Mouse (Mus musculus): ENCODE results near the gene Lingo3.

Lingo3 gene

DNA sequence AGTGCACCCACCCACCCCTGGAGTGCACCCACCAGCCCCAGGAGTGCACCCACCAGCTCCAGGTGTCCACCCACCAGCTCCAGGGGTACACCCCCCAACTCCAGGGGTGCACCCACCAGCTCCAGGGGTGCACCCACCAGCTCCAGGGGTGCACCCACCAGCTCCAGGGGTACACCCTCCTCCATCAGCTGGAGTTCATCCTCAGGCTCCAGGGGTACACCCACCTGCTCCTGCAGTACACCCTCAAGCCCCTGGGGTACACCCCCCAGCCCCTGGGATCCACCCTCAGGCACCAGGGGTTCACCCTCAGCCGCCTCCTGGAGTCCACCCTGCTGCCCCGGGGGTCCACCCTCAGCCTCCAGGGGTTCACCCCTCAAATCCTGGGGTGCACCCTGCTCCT is 39.5 kb downstream of the Lingo3 start:
- in situ Hi-C loops (cut with MboI, MseI): no loop called here

DNA sequence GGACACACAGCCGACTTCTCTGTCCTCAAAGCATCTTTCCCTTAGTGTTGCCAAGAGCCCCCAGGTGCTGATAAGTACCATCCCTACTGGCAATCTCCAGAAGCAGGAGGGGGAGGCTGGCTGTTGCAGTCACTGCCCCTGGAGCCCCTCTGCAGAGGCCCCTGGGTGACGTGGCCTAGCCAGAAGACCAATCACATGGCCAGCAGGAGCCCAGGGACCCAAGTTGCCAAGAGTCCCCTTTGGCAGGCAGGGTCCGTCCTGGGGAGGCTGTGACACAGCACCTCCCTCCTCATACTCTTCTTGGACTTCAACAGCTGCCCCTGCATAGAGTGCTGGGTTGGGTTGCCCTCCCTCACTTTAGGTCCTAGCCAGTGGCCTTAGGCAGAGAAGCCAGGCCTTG is 40.8 kb downstream of the Lingo3 start:
- in situ Hi-C loops (cut with MboI, MseI): no loop called here

DNA sequence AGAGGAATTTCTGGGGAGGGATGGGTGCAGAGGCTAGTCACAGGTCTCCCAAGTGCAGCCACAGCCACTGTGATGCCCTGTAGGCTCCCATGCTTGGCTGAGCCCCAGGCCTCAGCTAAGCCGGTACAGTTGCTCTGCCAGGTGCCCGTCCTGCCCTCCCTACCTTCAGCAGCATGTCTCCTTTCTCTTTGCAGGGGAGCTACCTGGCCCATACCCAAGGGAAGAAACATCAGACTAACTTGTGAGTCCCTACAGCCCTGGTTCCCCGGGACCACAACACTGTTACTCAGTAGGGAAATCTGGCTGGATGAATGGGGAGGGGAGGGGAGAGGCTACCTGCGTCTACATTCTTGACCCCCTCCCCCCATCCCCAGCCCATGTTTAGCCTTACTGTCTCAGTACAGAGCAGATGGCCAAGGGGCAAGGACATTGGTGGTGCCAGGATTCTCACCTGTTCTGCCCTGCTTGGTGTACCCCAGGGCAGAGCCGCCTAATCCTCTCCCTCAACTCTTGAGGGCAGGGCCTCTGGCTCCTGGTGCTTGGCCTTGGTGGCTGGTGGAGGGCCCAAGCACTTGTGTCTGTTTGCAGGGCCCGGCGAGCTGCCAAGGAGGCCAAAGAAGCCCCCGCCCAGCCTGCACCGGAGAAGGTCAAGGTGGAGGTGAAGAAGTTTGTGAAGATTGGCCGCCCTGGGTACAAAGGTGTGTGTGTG is 41.5 kb downstream of the Lingo3 start:
- in situ Hi-C loops (cut with MboI, MseI): no loop called here

DNA sequence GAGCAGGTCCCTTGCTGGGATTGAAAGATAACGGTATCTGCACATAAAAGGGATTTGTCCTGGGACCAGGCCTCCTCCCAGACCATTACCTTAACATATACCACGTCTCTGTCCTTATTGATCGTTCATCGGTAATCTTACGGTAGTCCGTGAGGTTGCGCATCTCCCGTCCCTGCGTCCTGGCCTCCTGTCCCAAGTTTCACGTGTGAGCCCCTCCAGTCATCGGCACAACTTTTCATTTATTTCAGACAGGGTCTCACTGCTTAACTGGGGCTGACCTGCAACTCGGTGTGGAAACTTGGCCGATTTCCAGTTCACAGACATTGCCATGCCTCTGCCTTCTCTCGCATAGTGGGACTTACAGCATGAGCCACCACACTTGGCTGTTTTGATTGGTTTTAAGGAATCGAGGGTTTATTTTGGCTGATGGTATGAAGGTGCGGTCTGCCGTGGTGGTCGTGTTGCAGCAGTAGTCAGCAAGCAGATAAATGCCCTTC is 44.7 kb downstream of the Lingo3 start:
- in situ Hi-C loops (cut with MboI, MseI): no loop called here

DNA sequence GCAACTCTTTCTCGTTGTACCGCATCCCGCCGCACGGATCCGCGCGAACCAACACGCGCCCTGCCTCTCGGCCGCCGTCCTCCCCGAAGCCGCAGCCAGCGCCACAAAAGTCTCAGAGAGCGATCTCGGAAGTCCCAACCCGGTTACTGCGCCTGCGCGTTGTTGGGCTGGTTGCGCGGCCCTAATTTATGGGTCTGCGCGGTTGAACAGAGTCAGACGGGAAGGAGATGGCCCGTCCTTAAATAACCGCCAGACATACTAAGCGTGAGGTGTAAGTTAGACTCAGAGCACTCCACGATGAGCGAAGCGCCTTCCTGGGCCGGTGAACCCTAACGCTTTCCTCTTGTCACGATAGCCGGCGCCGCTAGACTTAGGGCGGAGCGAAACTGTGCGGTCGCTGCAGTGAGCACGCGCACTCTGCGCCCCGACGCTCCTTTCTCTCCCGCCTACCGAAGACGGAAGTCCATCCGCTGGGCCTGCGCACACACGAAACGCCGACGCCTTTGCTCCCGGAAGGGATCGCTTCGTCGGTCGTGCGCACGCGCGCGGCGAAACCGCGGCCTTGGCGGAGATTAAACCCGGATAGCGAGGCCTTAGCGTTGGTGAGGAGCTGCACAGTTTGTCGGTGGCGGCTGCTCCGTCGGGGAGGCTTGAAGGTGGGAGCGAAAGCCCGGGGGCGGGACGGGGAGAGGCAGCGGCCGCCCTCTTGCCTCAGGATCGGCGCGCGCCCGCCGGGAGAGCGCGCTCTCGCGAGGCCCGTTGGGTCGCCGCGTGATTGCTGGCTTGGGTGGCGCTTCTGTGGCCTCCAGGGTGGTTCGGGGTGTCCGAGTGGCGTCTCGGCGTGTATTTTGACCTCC is 45.5 kb downstream of the Lingo3 start, which contains the start of the genes Sf3a2 and Plekhj1:
TSS of gene Sf3a2 (plus strand) at position 49 of the 857 bp plus-strand sequence.
TSS of gene Plekhj1 (minus strand) at position 477 of the 857 bp plus-strand sequence.
- in situ Hi-C loops (cut with MboI, MseI): no loop called here

DNA sequence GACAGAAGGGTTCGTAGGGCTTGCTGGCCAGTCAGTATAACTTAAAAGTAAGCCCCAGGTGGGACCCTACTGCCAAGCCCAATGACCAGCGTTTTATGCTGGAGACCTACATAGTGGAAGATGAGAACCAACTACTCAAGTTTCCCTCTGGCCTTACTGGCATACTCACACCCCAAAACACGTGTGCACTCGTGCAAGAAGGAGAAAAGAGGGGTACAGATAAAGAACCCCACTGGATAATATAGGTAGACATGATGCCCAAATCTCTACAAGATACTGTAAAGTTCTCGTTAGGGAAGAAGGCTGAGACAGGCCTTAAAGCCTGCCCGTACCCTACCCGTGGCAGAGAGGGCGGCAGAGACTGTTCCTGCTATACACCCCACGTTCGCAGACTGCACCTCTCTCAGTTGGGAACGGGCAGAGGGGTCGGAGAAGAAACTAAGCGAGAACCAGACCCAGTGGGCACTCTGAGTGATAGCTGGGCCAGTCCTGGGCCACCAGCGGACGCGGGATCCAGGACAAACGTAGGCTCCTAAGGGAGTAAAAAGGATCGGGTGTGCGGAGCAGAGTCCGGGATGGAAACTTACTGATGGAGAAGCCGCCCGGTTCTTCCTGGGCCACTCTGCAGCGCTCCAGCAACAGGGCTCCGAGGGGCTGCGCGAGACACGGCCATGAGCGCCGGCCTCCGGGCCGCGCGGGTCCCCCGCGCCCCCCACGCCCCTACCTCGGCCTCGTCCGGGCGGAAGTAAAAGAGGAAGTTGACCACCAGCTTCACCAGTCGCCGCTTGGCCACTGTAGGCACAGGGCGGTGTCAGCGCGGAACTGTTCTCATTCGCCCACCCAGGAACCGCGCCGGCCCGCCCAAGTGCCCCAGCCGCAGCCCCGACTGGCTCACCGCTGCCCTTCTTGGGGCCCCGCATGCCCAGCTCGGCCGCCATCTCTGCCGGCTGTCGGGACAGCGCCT is 46.4 kb downstream of the Lingo3 start:
- in situ Hi-C loops (cut with MboI, MseI): no loop called here

DNA sequence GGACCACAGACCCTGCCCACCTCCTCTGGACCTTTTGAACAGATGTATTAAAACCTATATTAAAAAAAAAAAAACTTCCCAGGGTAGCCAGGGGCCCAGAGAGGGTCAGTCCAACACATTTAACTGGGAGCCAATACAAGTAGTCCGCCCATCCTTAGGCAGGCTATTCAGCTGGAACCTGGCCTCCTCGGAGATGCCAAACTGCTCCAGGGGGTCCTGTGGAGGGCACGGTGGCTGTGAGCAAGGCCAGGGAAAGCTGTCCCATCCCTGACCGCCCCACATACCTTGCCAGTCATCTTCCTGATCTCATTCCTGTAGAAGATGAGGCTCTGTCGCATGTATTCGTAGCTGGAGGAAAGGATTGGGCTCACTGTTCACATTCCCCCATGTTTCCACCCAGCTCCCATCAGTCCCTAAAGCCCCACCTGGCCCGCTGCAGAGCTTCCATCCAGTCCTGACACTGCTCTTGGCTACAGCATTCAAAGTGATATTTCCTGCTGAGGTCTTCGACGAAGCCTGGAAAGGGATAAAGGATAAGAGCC is 47.5 kb downstream of the Lingo3 start:
- in situ Hi-C loops (cut with MboI, MseI): no loop called here

DNA sequence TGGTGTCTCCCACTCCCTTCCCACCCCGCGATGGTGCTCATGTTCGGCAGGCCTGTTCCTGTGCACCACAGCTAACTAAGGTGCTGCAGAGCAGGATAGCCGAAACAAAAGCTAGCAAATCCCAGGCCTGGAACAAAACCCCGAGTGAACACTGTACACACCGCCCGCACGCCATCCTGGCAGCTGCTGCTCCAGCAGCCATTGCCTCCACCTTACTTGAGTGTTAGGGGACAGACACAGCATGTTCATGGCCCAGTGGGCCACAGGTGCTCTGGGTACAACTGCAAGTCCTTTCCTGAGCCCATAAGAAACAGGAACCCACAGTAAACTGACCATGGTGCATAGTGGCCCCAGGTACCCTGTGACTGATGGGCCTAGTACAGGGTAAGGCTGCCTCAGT is 49.1 kb downstream of the Lingo3 start:
- in situ Hi-C loops (cut with MboI, MseI): no loop called here

DNA sequence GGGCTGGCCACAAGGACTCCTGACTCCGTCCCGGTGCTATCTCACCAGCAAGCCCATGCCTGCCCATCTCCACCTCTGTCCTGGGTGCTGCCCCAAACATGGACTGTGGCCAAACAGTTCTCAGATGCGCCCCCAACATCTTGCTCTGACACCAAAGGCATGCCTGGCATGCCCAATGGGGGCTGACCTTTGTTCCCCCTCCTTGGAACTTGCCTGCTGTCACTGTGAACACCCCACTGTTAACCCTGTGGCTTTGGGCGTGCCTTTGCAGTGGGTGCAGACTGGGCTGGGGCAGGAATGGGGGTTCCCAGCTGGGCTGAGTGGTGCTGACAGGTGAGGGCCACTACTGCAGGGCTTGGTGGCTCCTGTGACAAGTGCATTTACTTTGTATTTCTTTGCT is 50.0 kb downstream of the Lingo3 start:
- in situ Hi-C loops (cut with MboI, MseI): no loop called here

DNA sequence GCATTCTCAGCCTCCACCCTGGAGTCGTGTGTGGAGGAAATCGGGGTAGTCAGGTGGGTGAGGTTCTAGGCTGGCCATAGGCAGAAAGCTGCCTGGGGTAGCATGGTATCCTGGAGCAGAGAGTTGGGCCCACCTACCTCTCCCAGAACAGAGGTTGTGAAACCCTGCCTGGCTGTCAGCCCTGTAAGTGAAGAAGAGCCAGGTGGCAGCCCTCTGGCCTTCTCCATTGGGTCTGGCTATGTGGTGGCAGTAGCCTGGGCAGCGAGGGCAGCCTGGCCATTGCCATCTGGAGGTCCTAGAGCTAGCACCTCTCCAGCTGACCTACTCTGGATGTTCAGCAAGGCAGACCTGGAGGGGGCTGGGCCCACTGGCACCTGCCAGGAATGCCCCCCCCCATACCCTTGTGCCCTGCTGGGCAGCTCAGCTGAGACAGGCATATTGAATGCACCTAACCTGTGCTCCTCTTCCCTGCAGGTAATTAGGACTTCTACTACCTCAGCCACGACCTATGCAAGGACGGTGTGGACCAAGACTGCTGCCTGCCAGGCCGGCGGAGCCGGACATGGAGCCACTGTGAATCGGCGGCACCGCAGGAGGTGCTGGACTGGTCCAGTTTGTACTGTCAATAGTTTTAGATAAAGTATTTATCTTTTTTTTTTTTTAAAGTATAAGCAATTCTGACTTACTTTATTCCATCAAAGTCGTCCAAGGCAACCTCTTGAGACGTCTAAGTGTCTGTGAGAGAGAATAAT is 50.6 kb downstream of the Lingo3 start:
- in situ Hi-C loops (cut with MboI, MseI): no loop called here

DNA sequence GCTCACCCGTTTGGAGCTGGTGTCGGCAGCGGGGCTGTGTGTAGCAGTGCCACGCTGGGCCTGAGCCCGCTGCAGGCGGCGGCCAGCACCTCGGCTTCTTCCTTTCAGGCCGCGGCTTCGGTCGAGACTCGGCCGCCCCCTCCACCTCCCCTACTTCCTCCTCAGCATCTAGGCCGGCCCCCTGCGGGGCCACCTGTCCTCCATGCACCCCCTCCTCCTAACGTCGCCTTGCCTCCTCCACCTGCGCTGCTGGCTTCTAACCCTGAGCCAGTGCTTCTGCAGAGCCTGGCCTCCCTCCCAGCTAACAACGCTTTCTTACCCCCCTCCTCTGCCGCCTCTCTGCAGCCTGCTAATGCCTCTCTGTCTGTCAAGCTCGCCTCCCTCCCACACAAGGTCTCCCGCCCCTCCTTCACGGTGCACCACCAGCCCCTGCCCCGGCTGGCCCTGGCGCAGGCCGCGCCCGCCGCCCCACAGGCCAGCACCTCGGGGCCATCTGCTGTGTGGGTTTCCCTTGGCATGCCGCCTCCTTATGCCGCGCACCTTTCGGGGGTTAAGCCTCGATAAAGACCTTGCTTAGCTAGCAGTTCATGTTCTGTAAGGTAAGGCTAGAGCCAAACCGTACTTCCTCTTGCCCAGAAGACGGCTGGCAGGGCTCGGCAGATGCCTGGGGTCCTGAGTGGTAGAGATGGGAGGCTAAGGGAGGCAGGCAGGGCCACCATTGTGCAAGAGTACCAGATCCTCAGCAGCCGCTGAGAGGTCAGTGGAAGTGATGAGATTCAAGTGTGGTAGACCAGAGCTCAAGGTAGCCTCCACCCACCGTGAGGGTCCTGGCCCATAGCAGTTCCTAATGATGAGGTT is 51.4 kb downstream of the Lingo3 start:
- in situ Hi-C loops (cut with MboI, MseI): no loop called here

DNA sequence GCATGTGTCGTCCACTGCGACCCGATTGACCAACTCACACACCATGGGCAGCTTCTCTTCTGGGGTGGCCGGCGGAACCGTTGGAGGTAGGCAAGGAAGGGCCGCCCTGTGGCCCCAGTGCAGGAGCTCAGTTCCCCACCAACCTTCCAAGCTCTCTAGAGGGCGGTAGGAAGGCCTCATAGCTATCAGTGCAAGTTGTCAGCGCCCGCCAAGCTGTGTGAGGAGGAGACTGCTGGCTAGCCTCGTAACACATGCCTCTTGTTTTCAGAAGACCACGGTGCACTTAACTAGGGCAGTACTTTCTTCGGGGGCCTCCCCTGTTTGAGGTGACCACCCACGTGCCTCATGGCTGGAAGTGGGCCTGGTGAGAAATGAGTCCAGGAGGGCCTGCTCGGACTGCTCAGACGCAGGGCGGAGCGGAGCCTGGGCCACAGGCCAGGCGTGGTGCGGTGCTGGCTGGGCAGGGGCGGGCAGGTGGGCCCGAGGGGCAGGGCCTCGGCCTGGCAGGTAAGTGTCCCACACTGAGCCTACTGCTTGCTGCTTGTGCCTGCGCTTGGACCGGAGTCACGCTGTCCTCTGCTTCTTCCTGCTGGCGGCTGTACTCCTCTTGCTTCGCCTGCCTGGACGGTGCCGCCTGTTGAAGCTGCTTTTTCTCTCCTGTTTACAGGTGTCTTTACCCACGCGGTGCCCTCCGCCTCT is 52.2 kb downstream of the Lingo3 start:
- in situ Hi-C loops (cut with MboI, MseI): no loop called here

DNA sequence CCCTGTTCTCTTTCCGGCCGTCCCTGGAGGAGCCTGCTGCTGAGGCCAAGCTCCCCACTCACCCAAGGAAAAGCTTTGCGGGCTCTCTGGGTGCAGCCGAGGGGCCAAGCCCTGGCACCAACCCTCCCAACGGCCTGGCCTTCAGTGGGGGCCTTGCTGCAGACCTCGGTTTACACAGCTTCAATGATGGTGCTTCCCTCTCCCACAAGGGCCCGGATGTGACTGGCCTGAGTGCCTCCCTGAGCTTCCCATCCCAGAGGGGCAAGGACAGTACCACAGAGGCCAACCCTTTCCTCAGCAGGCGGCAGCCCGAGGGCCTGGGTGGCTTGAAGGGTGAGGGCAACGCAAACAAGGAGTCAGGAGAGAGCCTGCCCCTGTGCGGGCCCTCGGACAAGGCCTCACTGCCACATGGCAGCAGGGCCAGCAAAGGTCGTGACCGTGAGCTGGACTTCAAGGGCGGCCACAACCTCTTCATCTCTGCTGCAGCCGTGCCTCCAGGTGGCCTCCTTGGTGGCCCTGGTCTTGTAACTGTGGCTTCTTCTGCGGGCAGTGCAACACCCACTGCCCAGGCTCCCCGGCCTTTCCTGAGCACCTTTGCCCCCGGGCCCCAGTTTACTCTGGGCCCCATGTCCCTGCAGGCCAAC is 53.0 kb downstream of the Lingo3 start:
- in situ Hi-C loops (cut with MboI, MseI): no loop called here

DNA sequence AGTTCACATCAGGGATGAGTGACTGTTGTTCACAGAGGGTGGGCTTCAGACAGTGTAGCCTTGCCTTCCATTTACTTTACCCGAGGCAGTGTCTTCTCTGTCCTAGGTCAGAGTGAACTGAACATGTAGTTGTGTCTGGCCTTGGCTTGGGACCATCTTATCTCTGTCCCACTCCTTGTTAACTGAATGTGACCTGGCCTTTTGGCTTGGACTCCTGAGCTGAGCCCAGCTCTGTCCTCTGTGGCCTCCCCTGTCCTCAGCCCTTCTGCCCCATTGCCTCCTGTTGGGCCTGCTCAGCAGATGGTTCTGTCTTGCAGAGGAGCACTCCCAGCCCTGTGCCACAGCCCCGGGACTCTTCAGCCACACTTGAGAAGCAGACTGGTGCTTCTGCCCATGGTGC is 56.3 kb downstream of the Lingo3 start:
- in situ Hi-C loops (cut with MboI, MseI): loop anchor here in 1 of 2 experiments (5.0 kb wide), 1 partner anchor 75 kb away; no protein-coding TSS in a partner anchor

DNA sequence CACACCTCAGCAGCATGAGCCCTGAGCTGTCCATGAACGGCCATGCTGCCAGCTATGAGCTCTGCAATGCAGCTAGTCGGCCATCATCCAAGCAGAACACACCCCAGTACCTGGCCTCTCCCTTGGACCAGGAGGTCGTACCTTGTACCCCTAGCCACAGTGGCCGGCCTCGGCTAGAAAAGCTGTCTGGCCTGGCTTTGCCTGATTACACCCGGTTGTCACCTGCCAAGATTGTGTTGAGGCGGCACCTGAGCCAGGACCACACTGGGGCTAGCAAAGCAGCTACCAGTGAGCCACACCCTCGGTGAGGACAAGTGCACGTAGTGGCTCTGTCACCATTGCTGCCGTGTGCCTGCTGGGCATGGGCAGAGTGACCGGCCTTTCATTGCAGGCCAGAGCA is 57.9 kb downstream of the Lingo3 start:
- in situ Hi-C loops (cut with MboI, MseI): loop anchor here in 1 of 2 experiments (5.0 kb wide), 1 partner anchor 74 kb away; no protein-coding TSS in a partner anchor

DNA sequence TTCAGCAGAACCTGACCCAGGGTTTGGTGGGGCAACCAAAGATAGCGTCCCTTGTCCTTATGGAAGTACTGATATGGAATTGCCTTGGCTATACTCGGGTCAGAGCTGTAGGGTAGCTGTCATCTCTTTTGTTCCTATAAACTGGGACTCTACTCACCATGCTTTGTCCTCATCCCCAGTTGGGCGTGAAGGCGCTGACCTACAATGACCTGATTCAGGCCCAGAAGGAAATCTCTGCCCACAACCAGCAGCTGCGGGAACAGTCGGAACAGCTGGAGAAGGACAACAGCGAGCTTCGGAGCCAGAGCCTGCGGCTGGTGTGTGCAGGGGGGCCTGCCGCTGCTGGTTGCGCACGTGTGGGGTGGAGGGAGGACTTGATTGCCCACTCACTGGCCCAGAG is 59.0 kb downstream of the Lingo3 start:
- in situ Hi-C loops (cut with MboI, MseI): loop anchor here in 1 of 2 experiments (5.0 kb wide), 1 partner anchor 73 kb away; no protein-coding TSS in a partner anchor

DNA sequence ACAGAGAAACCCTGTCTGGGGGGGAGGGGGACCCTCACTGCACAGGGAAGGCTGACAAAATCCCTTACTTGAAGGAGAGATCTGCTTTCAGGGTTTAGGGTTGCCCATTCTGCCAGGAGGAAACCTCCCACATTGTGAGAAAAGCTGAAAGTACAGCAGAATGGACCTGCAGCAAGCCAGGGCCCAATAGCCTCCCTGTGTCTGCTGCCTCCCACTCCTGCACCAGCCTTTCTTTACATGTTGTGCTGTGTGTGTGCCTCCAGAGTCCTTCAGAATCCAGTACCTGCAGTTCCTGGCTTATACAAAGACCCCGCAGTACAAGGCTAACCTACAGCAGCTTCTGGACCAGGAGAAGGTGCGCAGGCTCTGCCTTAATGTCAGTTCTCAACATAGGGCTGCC is 59.5 kb downstream of the Lingo3 start:
- in situ Hi-C loops (cut with MboI, MseI): no loop called here
